Mouse (Mus musculus) forebrain, embryonic 11.5 days (tissue): Measurements from ENCODE around the gene Il1r1. TPM values are rescaled to one million over a fixed set of nuclear protein-coding genes. Genes with fewer than 3 reads are reported as not detected.

Experiments
- ATAC-seq: fragments of 200-750 bp; cut with Nextera tagmentation; replicated peaks from 2 replicates; pipeline ENCODE4 v1.8.0; 2017; ENCODE audit warnings: moderate TSS enrichment; ENCODE audit not compliant: low FRiP score
- DNase-seq: peaks from one replicate; pipeline ENCODE4 v3.0.0-alpha.2; 2017; ENCODE audit warnings: low spot score
- H3K27ac ChIP-seq: fragments of 300-500 bp; sonication (generic); 2 replicates; pipeline ENCODE4 v1.5.1; 2014; ENCODE audit warnings: low read depth, low read length
- H3K27me3 ChIP-seq: fragments of 300-500 bp; sonication (generic); 2 replicates; pipeline ENCODE4 v1.6.1; 2014; ENCODE audit warnings: mild to moderate bottlenecking, low read length, mixed read lengths; ENCODE audit not compliant: control insufficient read depth, insufficient read depth
- H3K36me3 ChIP-seq: fragments of 300-500 bp; sonication (generic); 2 replicates; pipeline ENCODE4 v1.6.1; 2014; ENCODE audit warnings: mild to moderate bottlenecking, low read length, moderate library complexity, mixed read lengths; ENCODE audit not compliant: control insufficient read depth, insufficient read depth
- H3K4me1 ChIP-seq: fragments of 300-500 bp; sonication (generic); replicated peaks from 2 replicates; pipeline ENCODE4 v1.6.1; 2014; ENCODE audit warnings: low read length, mixed read lengths; ENCODE audit not compliant: control insufficient read depth, insufficient read depth
- H3K4me2 ChIP-seq: fragments of 300-500 bp; sonication (generic); 2 replicates; pipeline ENCODE4 v1.6.1; 2014; ENCODE audit warnings: low read depth, mild to moderate bottlenecking, low read length, moderate library complexity, mixed read lengths; ENCODE audit not compliant: severe bottlenecking
- H3K4me3 ChIP-seq: fragments of 300-500 bp; sonication (generic); 2 replicates; pipeline ENCODE4 v1.5.1; 2014; ENCODE audit warnings: low read depth, low read length
- H3K9ac ChIP-seq: fragments of 300-500 bp; sonication (generic); 2 replicates; pipeline ENCODE4 v1.6.1; 2014; ENCODE audit warnings: low read length
- H3K9me3 ChIP-seq: fragments of 300-500 bp; sonication (generic); 2 replicates; pipeline ENCODE4 v1.6.1; 2016; ENCODE audit warnings: low read length, mixed read lengths; ENCODE audit not compliant: control insufficient read depth
- WGBS: fragments of 180-500 bp; shearing (Covaris S2); extraction: QIAGEN DNeasy Blood & Tissue Kit; methylation state at CpG from one replicate; pipeline ENCODE4 v1.1.7; 2014; 5-methylcytosine and 5-hydroxymethylcytosine counted together
- polyA plus RNA-seq: library from polyadenylated mRNA; unstranded; fragments of >200 nt; fragmentation: Nextera tagmentation; extraction: Ambion mirVana; gene quantifications from 2 replicates; pipeline ENCODE4 v1.2.1, GENCODE M21; 2014

Il1r1 gene
- polyA plus RNA-seq, 1 experiment from 2014 or later = 1.5 TPM

DNA sequence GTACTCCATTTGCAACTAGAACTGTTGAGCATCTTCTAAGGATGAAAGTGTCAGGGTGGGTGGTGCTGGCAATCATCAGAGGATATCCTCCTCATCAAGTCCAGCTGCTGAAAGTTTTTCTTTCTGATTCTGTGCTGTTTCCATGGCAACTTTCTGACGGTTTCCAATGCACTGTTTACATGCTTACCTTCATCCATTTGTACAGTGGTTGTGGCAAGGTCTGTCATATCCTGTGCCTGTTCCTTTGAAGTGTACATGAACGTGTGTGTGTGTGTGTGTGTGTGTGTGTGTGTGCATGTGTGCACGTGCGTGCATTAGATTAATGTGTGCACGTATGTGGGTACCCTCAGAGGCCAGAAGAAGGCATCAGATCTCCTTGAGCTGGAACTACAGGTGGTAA is 34.9 kb upstream of the Il1r1 start:
- no peak overlapping the region for H3K27ac ChIP-seq
- H3K36me3 ChIP-seq = no peaks in the 10 kb centered on the region
- H3K9ac ChIP-seq = no peak overlapping the region
- no peak for ATAC-seq
- H3K9me3 ChIP-seq = no peaks in the 10 kb centered on the region
- WGBS = 82% methylated on average over 5 of the region's 5 CpGs
- H3K4me1 ChIP-seq = no peaks in the 10 kb centered on the region
- no peak overlapping the region for H3K4me3 ChIP-seq
- no peak overlapping the region for H3K4me2 ChIP-seq
- no peaks in the 10 kb centered on the region for H3K27me3 ChIP-seq
- DNase-seq = no peak

DNA sequence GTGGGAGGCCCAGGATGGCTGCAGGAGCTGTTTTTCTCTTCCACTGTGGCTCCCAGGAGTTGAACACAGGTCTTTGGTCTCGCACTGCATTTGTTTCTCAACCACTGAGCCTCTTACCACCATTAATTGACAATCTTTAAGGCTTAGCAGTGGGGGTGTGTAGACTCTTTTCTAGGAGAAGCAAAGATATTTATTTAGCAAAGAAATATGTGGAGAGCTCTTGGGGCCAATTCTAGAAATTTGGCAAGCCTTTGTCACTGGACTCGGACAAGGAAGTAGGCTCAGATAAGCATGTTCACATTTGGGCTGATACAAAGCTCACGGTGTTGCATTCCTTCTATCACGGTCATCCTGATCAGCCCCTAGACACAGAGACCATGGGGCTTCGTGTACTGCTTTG is 34.0 kb upstream of the Il1r1 start:
- Histone ChIP-seq H3K27ac (no peak overlapping the region), H3K4me2 (no peak overlapping the region), H3K9me3 (no peaks in the 10 kb centered on the region), H3K36me3 (no peaks in the 10 kb centered on the region), H3K4me3 (no peak overlapping the region), H3K4me1 (no peaks in the 10 kb centered on the region), H3K9ac (no peak overlapping the region), H3K27me3 (no peaks in the 10 kb centered on the region)
- ATAC-seq (no peak), DNase-seq (no peak)
- 91% methylated on average over 5 of the region's 5 CpGs for whole genome bisulfite sequencing

DNA sequence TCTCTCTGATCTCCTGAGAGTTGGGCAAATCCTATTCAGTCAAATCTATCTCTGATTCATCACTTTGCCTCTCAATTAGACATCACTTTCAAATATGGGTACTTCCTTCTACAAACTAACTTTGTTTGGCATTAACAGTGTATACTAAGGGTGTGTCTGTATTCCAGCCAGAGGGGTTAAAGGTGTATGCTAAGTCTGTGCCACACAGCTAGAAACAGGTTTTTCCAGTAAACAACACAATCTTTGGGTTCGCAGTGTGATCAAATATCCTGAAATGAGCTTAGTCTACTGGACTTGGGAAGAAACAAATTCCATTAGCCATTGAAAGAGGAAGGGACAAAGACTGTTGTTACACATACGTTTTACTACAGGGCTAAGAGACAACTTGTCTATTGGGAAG is 30.6 kb upstream of the Il1r1 start:
- no peak overlapping the region for H3K27ac ChIP-seq
- H3K4me2 ChIP-seq = no peak overlapping the region
- ATAC-seq = no peak
- no peaks in the 10 kb centered on the region for H3K9me3 ChIP-seq
- DNase-seq = no peak
- no peaks in the 10 kb centered on the region for H3K27me3 ChIP-seq
- H3K4me3 ChIP-seq = no peak overlapping the region
- no peak overlapping the region for H3K9ac ChIP-seq
- H3K4me1 ChIP-seq = no peaks in the 10 kb centered on the region
- H3K36me3 ChIP-seq = no peaks in the 10 kb centered on the region
- 79% methylated on average over 2 of the region's 2 CpGs for WGBS

DNA sequence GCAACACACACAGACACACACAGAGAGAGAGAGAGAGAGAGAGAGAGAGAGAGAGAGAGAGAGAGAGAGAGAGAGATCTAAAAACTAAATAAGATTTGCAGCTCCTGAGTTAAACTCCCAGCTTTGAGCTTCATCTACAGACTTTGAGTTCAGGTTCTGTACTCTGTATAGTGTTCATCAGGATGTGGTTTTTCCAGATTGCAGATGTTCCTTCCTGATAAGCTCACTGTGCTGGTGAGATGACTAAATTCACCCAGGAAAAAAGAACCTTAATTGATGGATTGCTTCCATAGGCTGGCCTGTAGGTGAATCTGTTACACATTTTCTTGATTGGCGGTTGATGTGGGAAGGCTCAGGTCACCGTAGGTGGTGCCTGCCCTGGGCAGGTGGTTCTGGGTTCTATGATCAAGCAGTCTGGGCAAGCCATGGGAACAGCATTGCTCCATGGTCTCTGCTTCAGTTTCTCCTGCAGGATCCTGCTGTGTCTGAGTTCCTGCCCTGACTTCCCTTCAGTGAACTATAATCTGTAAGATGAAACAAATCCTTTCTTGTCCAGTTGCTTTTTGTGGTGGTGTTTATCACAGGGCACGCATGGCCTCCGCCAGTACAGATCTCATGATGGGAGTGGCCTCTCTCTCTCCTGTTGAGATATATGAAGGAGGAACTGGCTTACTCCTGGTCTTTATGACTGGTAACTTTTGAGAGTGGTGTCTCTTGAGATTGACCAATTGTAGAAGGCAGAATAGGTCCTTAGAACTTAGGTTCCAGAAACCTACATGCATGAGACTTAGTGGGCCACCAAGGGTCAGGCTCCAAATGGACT is 11.3 kb upstream of the Il1r1 start:
- Histone ChIP-seq H3K27ac (no peak overlapping the region), H3K9me3 (no peaks in the 10 kb centered on the region; the same call in 1 of the 2 replicates), H3K4me1 (no peaks in the 10 kb centered on the region), H3K9ac (no peak overlapping the region), H3K27me3 (no peaks in the 10 kb centered on the region), H3K4me3 (no peak overlapping the region), H3K36me3 (no peaks in the 10 kb centered on the region), H3K4me2 (no peak overlapping the region)
- 94% methylated on average over 4 of the region's 4 CpGs for WGBS
- ATAC-seq = no peak
- DNase-seq = no peak

DNA sequence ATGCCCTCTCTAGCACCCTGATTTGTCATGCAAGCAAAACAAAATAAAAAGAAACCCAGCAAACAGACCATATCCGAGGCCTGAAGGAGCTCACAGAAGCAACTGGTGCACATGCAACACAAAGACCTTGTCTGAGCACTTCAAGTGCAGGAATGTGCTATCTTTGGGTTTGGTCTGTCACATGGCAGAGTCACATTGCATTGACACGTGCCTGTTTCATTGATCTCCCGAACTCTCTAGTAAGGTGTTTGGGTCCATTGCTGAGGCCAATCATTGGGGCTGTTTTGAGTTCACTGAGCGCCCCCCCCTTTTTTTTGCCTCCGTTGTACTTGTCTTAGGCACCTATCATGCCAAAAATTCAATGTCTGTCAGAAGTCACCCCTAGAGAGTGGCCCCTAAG is 7.4 kb upstream of the Il1r1 start:
- no peak for ATAC-seq
- no peak for DNase-seq
- 85% methylated on average over 5 of the region's 5 CpGs for WGBS

DNA sequence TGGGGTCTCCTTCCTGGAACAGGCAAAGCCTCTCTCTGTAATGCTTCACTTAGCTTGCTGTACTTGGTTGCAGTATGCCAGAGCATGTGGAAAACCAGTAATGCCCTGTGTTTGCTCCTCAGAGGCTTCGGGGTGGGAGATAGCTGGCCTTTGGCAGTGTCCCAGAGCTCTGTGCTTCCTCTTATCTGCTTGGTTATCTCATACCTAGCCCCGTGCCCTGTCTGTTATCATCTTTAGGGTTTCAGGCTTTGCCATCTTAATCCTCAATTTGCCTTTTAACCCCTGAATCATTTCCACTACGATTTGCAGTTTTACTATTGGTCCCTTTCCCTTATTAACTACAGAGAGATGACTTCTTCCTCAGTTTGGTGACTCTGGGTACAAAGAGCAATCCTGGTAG is 6.3 kb upstream of the Il1r1 start:
- DNase-seq (no peak), ATAC-seq (no peak)
- no peak overlapping the region for H3K27ac ChIP-seq
- H3K9ac ChIP-seq = no peak overlapping the region
- WGBS = 82% methylated on average over 3 of the region's 3 CpGs
- H3K36me3 ChIP-seq = no peaks in the 10 kb centered on the region
- no peak overlapping the region for H3K4me3 ChIP-seq
- no peak overlapping the region for H3K4me2 ChIP-seq
- H3K4me1 ChIP-seq = no peaks in the 10 kb centered on the region
- H3K27me3 ChIP-seq = no peaks in the 10 kb centered on the region
- no peaks in the 10 kb centered on the region; the same call in 1 of the 2 replicates for H3K9me3 ChIP-seq

More for the DNA sequence above, 7.4 kb upstream of the Il1r1 start:
- Histone ChIP-seq H3K4me1 (no peaks in the 10 kb centered on the region), H3K36me3 (no peaks in the 10 kb centered on the region), H3K9me3 (no peaks in the 10 kb centered on the region; the same call in 1 of the 2 replicates), H3K4me2 (no peak overlapping the region), H3K4me3 (no peak overlapping the region), H3K27ac (no peak overlapping the region), H3K27me3 (no peaks in the 10 kb centered on the region), H3K9ac (no peak overlapping the region)

DNA sequence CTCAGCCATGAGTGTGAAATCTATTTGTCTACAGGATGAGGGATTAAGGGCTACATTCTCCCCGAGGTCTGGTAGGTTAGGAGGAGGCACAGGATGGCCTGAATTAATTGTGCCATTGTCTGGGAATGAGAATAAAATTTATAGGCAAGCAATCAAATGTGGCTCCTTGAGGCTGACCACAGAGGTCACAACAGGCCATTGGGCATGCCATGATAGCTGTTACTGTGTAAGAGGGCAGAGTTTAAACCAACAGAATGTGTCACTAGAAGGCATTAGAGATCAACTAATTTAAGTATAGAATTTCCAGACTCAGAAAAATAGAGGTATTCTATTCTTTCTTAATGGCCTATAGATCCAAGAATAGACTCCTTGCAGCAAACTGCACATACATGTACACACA is 4.3 kb upstream of the Il1r1 start:
- Histone ChIP-seq H3K9me3 (no peaks in the 10 kb centered on the region; the same call in 1 of the 2 replicates), H3K36me3 (no peaks in the 10 kb centered on the region), H3K27ac (no peak overlapping the region), H3K4me1 (no peaks in the 10 kb centered on the region), H3K27me3 (no peaks in the 10 kb centered on the region), H3K4me2 (no peak overlapping the region), H3K9ac (no peak overlapping the region), H3K4me3 (no peak overlapping the region)
- ATAC-seq (no peak), DNase-seq (no peak)
- 84% methylated on average over 1 of the region's 1 CpGs for WGBS

DNA sequence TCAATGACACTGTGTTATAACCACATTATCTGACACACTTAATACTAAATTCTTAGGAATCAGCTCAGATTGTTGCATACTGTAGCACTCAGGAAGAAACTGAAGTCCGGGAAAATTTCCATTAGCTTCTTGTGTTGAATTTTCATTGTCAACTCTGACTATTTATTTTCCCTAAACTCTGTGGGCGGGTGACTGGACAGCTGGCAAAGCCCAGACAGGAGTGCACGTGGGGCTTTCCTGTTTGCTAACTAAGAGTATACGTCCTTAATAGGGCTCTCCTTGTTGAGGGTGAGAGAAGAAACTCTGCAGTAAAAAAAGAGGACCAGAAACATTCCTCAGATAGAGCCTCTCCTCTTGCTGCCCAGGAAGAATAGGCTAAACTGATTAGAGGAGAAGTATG is 3.0 kb upstream of the Il1r1 start:
- Histone ChIP-seq H3K27me3 (no peaks in the 10 kb centered on the region), H3K9ac (no peak overlapping the region), H3K27ac (no peak overlapping the region), H3K4me1 (no peaks in the 10 kb centered on the region), H3K4me2 (no peak overlapping the region), H3K4me3 (no peak overlapping the region), H3K9me3 (no peaks in the 10 kb centered on the region), H3K36me3 (no peaks in the 10 kb centered on the region)
- ATAC-seq = no peak
- no peak for DNase-seq
- 81% methylated on average over 4 of the region's 4 CpGs for WGBS

DNA sequence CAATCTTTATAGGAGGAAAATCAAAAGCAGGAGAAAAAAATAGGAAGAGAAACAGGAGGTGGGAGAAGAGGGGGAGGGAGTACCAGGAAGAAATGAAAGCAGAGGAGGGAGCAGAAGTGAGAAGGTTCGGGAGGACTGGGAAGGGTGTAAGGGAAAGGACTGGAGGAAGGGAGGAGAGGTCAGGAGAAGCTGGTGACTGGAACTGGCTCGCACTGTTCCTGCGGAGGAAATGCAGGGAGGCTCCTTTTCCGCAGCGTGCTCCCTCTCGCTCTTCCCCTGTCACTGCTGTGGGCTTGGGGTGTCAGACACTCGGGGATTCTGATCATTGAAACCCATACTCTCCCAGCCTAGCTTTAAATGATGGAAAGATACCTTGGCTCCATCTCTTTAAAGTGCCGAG is 2.2 kb upstream of the Il1r1 start:
- no peak for DNase-seq
- no peak overlapping the region for H3K4me2 ChIP-seq
- H3K4me3 ChIP-seq = no peak overlapping the region
- H3K4me1 ChIP-seq = no peaks in the 10 kb centered on the region
- WGBS = 81% methylated on average over 8 of the region's 8 CpGs
- H3K9me3 ChIP-seq = no peaks in the 10 kb centered on the region
- H3K9ac ChIP-seq = no peak overlapping the region
- H3K27ac ChIP-seq = no peak overlapping the region
- H3K36me3 ChIP-seq = no peaks in the 10 kb centered on the region
- no peaks in the 10 kb centered on the region for H3K27me3 ChIP-seq
- no peak for ATAC-seq
